Mouse (Mus musculus): ENCODE results near the gene Atp12a.

DNA sequence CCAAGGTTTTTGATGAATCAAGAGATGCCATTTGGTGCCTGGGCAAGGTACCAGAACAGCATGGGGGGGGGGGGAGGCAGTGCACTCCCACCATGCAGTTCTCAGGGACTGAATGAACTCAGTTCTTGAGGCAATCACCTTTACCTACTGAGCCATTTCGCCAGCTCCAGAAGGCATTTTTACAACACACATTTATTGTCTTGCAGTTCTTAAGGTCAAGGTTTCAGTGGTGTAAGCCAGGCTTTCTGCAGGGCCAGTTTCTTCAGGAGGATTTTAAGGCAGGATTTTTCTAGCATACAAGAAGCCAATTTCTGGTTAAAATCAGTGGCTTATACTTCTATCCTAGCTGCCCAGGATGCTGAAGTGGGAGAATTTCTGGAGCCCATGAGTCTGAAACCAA is 41.9 kb upstream of the Atp12a start:
- TF ChIP-seq GATA1 (IDR thresholded peaks at IDR 0.05; ENCODE audit: low read length) (no peak), TAL1 (IDR thresholded peaks at IDR 0.05; ENCODE audit: low read length) (no peak)

All from erythroblast, embryonic 14.5 days (primary cell).